Mouse (Mus musculus): ENCODE results near the gene Zc3h12a. TPM values are rescaled to one million over a fixed set of nuclear protein-coding genes. Genes with fewer than 3 reads are reported as not detected.

The Zc3h12a gene
- polyA plus RNA-seq, 1 experiment from 2014 or later: 0.15 TPM

DNA sequence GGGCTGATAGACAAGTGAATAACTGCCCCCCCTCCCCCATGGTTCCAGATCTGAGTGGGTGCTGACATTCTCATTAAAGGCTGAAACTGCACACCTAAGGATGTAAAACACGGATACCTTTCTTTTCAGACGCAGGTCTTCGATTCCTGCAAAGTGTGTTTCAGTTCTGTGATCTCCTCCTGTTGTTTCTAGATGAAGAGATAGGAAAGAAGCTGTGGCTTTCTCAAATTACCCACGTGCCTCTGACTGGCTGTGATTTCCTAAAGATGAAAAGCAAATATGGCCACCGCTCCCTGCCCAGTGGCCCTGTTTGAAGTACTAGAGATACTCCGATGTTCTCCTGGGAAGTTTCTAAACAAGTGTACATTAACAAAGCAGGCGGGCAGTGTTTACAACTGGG is 10.7 kb upstream of the Zc3h12a start:
- no peaks in the 10 kb centered on the region for H3K9me3 ChIP-seq (replicated peaks)

GRCm38 (mm10) chr4:125136303-125136888 is 8.8 kb upstream of the Zc3h12a start:
- no peak for ATAC-seq

More for the DNA sequence above, 10.7 kb upstream of the Zc3h12a start:
- no peak overlapping the region for H3K4me2 ChIP-seq
- H3K27ac ChIP-seq: no peak overlapping the region
- 80% methylated on average over 7 of the region's 7 CpGs for WGBS
- no peaks in the 10 kb centered on the region for H3K36me3 ChIP-seq (ENCODE audit: poor library complexity, severe bottlenecking)
- H3K27me3 ChIP-seq: peaks cover 6% of the 10 kb centered on the region; the same call in 1 of the 2 replicates
- no peak for ATAC-seq
- no peaks in the 10 kb centered on the region for H3K4me1 ChIP-seq
- H3K4me3 ChIP-seq: no peak overlapping the region
- H3K9ac ChIP-seq: no peak overlapping the region

DNA sequence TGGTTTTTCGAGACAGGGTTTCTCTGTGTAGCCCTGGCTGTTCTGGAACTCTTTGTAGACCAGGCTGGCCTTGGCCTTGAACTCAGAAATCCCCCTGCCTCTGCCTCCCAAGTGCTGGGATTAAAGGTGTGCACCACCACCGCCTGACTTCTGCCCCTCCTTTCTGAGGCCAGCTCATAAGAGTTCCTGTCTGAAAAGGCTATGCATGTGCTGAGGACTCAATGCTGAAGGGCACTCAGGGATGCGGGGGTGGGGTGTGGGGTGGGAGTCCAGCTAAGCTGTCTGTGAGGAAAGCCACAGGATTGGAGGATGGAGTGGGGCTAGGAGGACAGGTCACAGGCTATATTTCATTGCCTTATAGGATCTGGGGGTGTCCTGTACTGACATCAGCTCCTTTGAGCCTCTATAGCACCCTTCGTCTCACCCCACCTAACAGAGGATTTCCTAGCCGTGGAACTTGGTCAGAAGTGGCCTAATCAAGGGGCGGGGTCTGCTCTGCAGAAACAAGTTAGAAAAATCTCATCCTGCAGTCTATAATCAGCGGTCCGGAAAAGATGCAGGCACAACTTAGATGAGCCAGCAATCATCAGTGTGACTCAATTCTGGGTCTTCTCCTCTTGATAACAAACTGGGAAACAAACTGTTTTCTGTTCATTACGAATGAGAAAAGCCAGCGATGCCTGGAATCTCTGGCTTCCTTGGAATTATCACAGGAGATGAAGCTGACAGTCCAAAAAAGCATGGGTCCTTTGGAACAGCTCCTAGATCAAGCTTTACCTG is 7.6 kb upstream of the Zc3h12a start:
- WGBS: 75% methylated on average over 10 of the region's 10 CpGs
- no peaks in the 10 kb centered on the region for H3K4me1 ChIP-seq
- no peak for ATAC-seq
- H3K27me3 ChIP-seq: no peaks in the 10 kb centered on the region
- no peak overlapping the region for H3K4me2 ChIP-seq
- H3K27ac ChIP-seq: no peak overlapping the region
- no peaks in the 10 kb centered on the region for H3K36me3 ChIP-seq (ENCODE audit: poor library complexity, severe bottlenecking)
- no peak overlapping the region for H3K9ac ChIP-seq
- no peaks in the 10 kb centered on the region for H3K9me3 ChIP-seq (replicated peaks)
- no peak overlapping the region for H3K4me3 ChIP-seq

More at GRCm38 (mm10) chr4:125136303-125136888, 8.8 kb upstream of the Zc3h12a start:
- no peaks in the 10 kb centered on the region for H3K36me3 ChIP-seq (ENCODE audit: poor library complexity, severe bottlenecking)
- no peak overlapping the region for H3K4me3 ChIP-seq
- no peaks in the 10 kb centered on the region for H3K27me3 ChIP-seq
- no peaks in the 10 kb centered on the region for H3K9me3 ChIP-seq (replicated peaks)
- H3K27ac ChIP-seq: no peak overlapping the region
- no peak overlapping the region for H3K9ac ChIP-seq
- no peak overlapping the region for H3K4me2 ChIP-seq
- 49% methylated on average over 12 of the region's 12 CpGs for WGBS
- H3K4me1 ChIP-seq: no peaks in the 10 kb centered on the region

DNA sequence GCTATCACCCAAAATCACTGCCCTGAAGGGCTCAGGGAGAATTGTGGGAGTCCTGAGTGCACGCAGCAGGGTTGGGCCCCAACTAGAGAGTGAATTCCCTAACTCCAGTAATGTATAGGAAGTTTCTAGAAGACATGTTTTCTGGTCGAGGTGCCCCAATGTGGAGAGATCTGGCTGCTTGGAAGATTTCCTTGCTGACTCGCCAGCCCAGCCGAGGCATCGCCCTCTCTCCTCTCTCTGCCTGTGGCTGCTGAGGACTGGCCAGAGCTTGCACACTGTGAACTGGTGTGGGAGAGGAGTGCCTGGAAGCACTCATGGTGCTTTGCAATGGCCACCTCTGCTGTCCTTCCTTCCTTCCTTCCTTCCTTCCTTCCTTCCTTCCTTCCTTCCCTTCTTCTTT is 7.0 kb upstream of the Zc3h12a start:
- 84% methylated on average over 5 of the region's 5 CpGs for WGBS
- ATAC-seq: no peak

DNA sequence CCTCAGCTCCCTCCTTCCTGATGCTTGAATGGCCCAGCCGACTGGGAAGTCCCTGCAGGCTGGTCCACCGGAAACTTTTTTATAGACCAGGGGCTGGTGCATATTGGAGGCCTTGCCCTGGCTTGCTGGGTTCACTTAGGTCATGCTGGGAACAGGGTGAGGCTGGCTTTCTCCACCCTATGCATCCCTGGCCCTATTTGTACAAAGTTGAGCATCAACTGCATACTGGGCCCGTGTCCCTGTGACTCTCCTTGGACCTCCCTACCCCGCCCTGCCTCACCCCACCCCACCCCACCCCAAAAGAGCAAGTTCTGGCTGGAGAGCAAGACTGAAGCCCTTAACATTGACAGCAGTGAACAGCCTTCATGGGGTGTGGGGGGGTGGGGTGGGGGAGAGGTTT is 6.6 kb upstream of the Zc3h12a start:
- WGBS: 82% methylated on average over 4 of the region's 4 CpGs
- H3K36me3 ChIP-seq (ENCODE audit: poor library complexity, severe bottlenecking): no peaks in the 10 kb centered on the region
- no peak overlapping the region for H3K4me2 ChIP-seq
- ATAC-seq: no peak
- H3K9me3 ChIP-seq (replicated peaks): no peaks in the 10 kb centered on the region
- H3K9ac ChIP-seq: no peak overlapping the region
- no peak overlapping the region for H3K4me3 ChIP-seq
- H3K4me1 ChIP-seq: no peaks in the 10 kb centered on the region
- H3K27me3 ChIP-seq: no peaks in the 10 kb centered on the region
- no peak overlapping the region for H3K27ac ChIP-seq

More for the DNA sequence above, 7.0 kb upstream of the Zc3h12a start:
- H3K9ac ChIP-seq: no peak overlapping the region
- no peak overlapping the region for H3K4me2 ChIP-seq
- no peak overlapping the region for H3K27ac ChIP-seq
- H3K27me3 ChIP-seq: no peaks in the 10 kb centered on the region
- H3K4me3 ChIP-seq: no peak overlapping the region
- no peaks in the 10 kb centered on the region for H3K9me3 ChIP-seq (replicated peaks)
- H3K4me1 ChIP-seq: no peaks in the 10 kb centered on the region
- H3K36me3 ChIP-seq (ENCODE audit: poor library complexity, severe bottlenecking): no peaks in the 10 kb centered on the region

DNA sequence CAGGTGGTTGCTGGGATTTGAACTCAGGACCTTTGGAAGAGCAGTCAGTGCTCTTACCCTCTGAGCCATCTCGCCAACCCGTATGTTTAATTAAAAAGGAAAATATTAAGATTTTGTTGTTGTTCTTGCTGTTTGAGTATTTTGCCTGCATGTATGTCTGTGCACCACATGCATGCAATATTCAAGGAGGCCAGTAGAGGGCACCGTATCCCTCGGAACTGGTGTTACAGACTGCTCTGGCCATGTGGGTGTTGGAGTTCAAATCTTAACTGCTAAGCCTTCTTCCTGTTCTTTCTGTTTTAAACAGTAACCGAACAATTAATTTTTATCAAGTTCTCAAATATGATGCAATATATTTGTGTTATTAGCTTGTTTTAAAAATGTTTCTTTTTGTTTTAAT is 4.8 kb upstream of the Zc3h12a start:
- Histone ChIP-seq H3K4me2 (no peak overlapping the region), H3K4me1 (peaks cover 6% of the 10 kb centered on the region), H3K36me3 (ENCODE audit: poor library complexity, severe bottlenecking) (no peaks in the 10 kb centered on the region), H3K4me3 (no peak overlapping the region), H3K9ac (no peak overlapping the region), H3K27me3 (peaks cover 14% of the 10 kb centered on the region), H3K9me3 (replicated peaks) (no peaks in the 10 kb centered on the region), H3K27ac (no peak overlapping the region)
- WGBS: 19% methylated on average over 5 of the region's 5 CpGs
- peak; percentile 59; the same call in 1 of the 2 replicates for ATAC-seq

- H3K27ac ChIP-seq: no peak overlapping the region
- H3K9me3 ChIP-seq (replicated peaks): no peaks in the 10 kb centered on the region
- H3K4me2 ChIP-seq: no peak overlapping the region
- H3K9ac ChIP-seq: no peak overlapping the region
- peaks cover 23% of the 10 kb centered on the region for H3K27me3 ChIP-seq
- no peak overlapping the region for H3K4me3 ChIP-seq
- peaks cover 11% of the 10 kb centered on the region for H3K4me1 ChIP-seq
- 87% methylated on average over 4 of the region's 4 CpGs for WGBS
- no peaks in the 10 kb centered on the region for H3K36me3 ChIP-seq (ENCODE audit: poor library complexity, severe bottlenecking)
- no peak for ATAC-seq
Measured at GRCm38 (mm10) chr4:125131493-125131892, 3.9 kb upstream of the Zc3h12a start.

- H3K27ac ChIP-seq: no peak overlapping the region
Measured at GRCm38 (mm10) chr4:125126761-125127160, 879 bp downstream of the Zc3h12a start.

GRCm38 (mm10) chr4:125126186-125126585 is 1.5 kb downstream of the Zc3h12a start:
- Histone ChIP-seq H3K4me3 (no peak overlapping the region), H3K27me3 (peaks cover 30% of the 10 kb centered on the region), H3K4me1 (peaks cover 17% of the 10 kb centered on the region), H3K9me3 (replicated peaks) (no peaks in the 10 kb centered on the region), H3K4me2 (no peak overlapping the region), H3K27ac (no peak overlapping the region), H3K36me3 (ENCODE audit: poor library complexity, severe bottlenecking) (no peaks in the 10 kb centered on the region), H3K9ac (no peak overlapping the region)
- WGBS: 91% methylated on average over 3 of the region's 3 CpGs
- no peak for ATAC-seq

More at GRCm38 (mm10) chr4:125126761-125127160, 879 bp downstream of the Zc3h12a start:
- Histone ChIP-seq H3K36me3 (ENCODE audit: poor library complexity, severe bottlenecking) (no peaks in the 10 kb centered on the region), H3K9ac (no peak overlapping the region), H3K4me3 (peak overlapping the region; percentile 61), H3K9me3 (replicated peaks) (no peaks in the 10 kb centered on the region), H3K4me1 (peaks cover 17% of the 10 kb centered on the region), H3K27me3 (peaks cover 30% of the 10 kb centered on the region), H3K4me2 (peak overlapping the region; percentile 97)
- 81% methylated on average over 7 of the region's 7 CpGs for WGBS
- ATAC-seq: no peak

GRCm38 (mm10) chr4:125125361-125125921 is 2.2 kb downstream of the Zc3h12a start:
- Histone ChIP-seq H3K27ac (no peak overlapping the region), H3K4me2 (no peak overlapping the region), H3K4me3 (no peak overlapping the region), H3K36me3 (ENCODE audit: poor library complexity, severe bottlenecking) (no peaks in the 10 kb centered on the region), H3K27me3 (peaks cover 30% of the 10 kb centered on the region), H3K9ac (no peak overlapping the region), H3K4me1 (peaks cover 17% of the 10 kb centered on the region), H3K9me3 (replicated peaks) (no peaks in the 10 kb centered on the region)
- WGBS: 79% methylated on average over 7 of the region's 7 CpGs
- ATAC-seq: no peak

- H3K9ac ChIP-seq: no peak overlapping the region
- no peak overlapping the region for H3K27ac ChIP-seq
- H3K9me3 ChIP-seq (replicated peaks): no peaks in the 10 kb centered on the region
- no peak overlapping the region for H3K4me2 ChIP-seq
- H3K27me3 ChIP-seq: peaks cover 30% of the 10 kb centered on the region
- peaks cover 17% of the 10 kb centered on the region for H3K4me1 ChIP-seq
- WGBS: 40% methylated on average over 7 of the region's 7 CpGs
- no peak for ATAC-seq
- H3K4me3 ChIP-seq: no peak overlapping the region
- H3K36me3 ChIP-seq (ENCODE audit: poor library complexity, severe bottlenecking): no peaks in the 10 kb centered on the region
Measured at GRCm38 (mm10) chr4:125124424-125125209, 3.0 kb downstream of the Zc3h12a start.

DNA sequence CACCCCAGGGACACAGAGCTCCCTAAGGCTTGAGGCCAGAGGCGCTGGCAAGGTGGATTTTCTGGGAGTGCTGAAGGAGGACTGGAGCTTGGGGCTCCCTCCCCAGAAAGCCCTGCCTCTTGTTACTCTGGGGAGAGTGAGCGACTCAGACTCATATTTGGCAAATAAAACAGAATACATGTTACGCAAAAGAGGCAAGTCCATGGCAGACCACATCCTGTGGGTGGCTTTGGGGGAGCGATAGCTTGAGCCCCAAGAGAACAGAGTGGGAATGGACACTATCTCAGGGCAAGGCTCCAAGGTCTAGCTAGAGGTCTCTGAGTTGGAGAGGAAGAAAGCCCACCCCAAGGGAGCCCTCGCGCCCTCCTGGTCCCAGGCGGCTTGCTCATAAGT is 4.4 kb downstream of the Zc3h12a start:
- Histone ChIP-seq H3K27ac (no peak overlapping the region), H3K36me3 (ENCODE audit: poor library complexity, severe bottlenecking) (no peaks in the 10 kb centered on the region), H3K9me3 (replicated peaks) (no peaks in the 10 kb centered on the region), H3K4me1 (peaks cover 17% of the 10 kb centered on the region), H3K4me3 (no peak overlapping the region), H3K9ac (no peak overlapping the region), H3K4me2 (no peak overlapping the region), H3K27me3 (peaks cover 24% of the 10 kb centered on the region)
- WGBS: 69% methylated on average over 7 of the region's 7 CpGs
- ATAC-seq: no peak

All from forebrain, embryonic 13.5 days (tissue).